Mouse (Mus musculus) spleen, adult 2 months (tissue): Measurements from ENCODE around the gene Lnx2.
A peak's percentile ranks its signal among the peaks of the same experiment; 100 is the strongest.

Source experiments
- CTCF ChIP-seq: fragments of 200-500 bp; IDR thresholded peaks from 2 replicates; pipeline ENCODE4 v1.5.1; 2011; ENCODE audit warnings: mild to moderate bottlenecking, inconsistent platforms; ENCODE audit not compliant: insufficient read depth, insufficient read length, insufficient replicate concordance; ENCODE audit errors: extremely low read depth
- POLR2A ChIP-seq: fragments of 200-500 bp; IDR thresholded peaks from 2 replicates; pipeline ENCODE4 v1.6.1; 2011; ENCODE audit warnings: low read depth, low read length, inconsistent platforms

- TF ChIP-seq POLR2A (peak; percentile 38), CTCF (peak; percentile 60)
Measured at GRCm38 (mm10) chr5:147076026-147076798, at the start of gene Lnx2.
